Comparison of ENCODE assay signal across 12 mouse cellular contexts in the genomic region with DNA sequence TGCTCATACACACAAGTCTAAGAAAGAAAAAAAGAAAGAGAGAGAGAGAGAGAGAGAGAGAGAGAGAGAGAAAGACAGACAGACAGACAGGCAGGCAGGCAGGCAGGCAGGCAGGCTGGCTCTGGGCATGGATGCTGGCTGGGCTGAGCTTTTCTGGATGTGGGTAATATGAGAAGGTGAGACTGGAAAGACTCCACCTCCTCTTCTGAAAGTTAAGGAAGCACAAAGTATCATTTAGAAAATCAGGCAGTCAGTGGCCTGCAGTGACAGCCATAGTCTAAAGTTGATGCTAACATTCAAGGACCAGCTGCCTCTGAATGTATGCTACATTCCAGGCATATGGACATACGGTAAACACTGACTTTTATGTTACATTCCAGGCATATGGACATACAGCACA. TPM values are rescaled to one million over a fixed set of nuclear protein-coding genes. Genes with fewer than 3 reads are reported as not detected.
DNase-seq lines count a peak whose midpoint lies in the region; ATAC-seq and TF ChIP-seq lines count a peak whose summit lies in the region.
"Had no signal": no experiment of that assay in that cellular context is flagged by ENCODE, and none has a peak within 500 bp of the region (broad histone marks: within the 10 kb centered on the region; RNA-seq: fewer than 3 reads in every experiment).

No protein-coding gene starts in this region.

- no peak for TF ChIP-seq POLR2A in thymus, adult 2 months (IDR thresholded peaks at IDR 0.05; ENCODE audit: control insufficient read depth, extremely low read depth, insufficient read depth, low read length, poor library complexity)

- no peak overlapping the region for H3K9ac ChIP-seq in kidney, embryonic 14.5 days (ENCODE audit: low read depth, low read length)
- H3K9ac ChIP-seq in forebrain, embryonic 14.5 days (ENCODE audit: low read length): no peak overlapping the region
- H3K9ac ChIP-seq: hindbrain, embryonic 12.5 days had no signal

- peaks cover 35% of the 10 kb centered on the region for H3K4me1 ChIP-seq in kidney, embryonic 14.5 days (ENCODE audit: control insufficient read depth, insufficient read depth, low read length)
- peaks cover 38% of the 10 kb centered on the region for H3K4me1 ChIP-seq in thymus, adult 2 months (replicated peaks; ENCODE audit: control insufficient read depth, insufficient read depth, low read length)
- peaks cover 6% of the 10 kb centered on the region for H3K4me1 ChIP-seq in forebrain, embryonic 14.5 days (ENCODE audit: control insufficient read depth, insufficient read depth, low read length)

- peak overlapping the region; percentile 71 for H3K27ac ChIP-seq in kidney, embryonic 14.5 days (ENCODE audit: low read depth, low read length)
- H3K27ac ChIP-seq in thymus, adult 2 months (ENCODE audit: control insufficient read depth, insufficient read depth, low read length): peak overlapping the region; percentile 98
- 0 out of 2 replicates have a peak overlapping the region, but pooled peaks have one; percentile 40 for H3K27ac ChIP-seq in forebrain, embryonic 14.5 days (ENCODE audit: low read depth, low read length)

- no peak for TF ChIP-seq CTCF in thymus, adult 2 months (IDR thresholded peaks at IDR 0.05; ENCODE audit: borderline replicate concordance, control insufficient read depth, extremely low read depth, insufficient read depth, low read length, poor library complexity)

- DNase-seq in kidney, postnatal 25 days: no peak
- DNase-seq in thymus, adult 2 months: peak; percentile 36
- DNase-seq in thymus, postnatal 0 days (ENCODE audit: low spot score): no peak
- DNase-seq in forebrain, embryonic 14.5 days (ENCODE audit: low spot score): no peak
- peak; percentile 60 for DNase-seq in thymus, postnatal 4 days
- no peak for DNase-seq in retina, postnatal 1 day
- DNase-seq in testis, postnatal 10 days (ENCODE audit: low spot score): no peak
- DNase-seq: gastrocnemius, postnatal 25 days; kidney, postnatal 10 days; left cerebral cortex, postnatal 4 days had no signal

- no peak overlapping the region for H3K4me3 ChIP-seq in kidney, embryonic 14.5 days (ENCODE audit: low read length)
- peak overlapping the region; percentile 37; the same call in 1 of the 2 replicates for H3K4me3 ChIP-seq in thymus, adult 2 months (ENCODE audit: control insufficient read depth, insufficient read depth, low read length)
- H3K4me3 ChIP-seq in forebrain, embryonic 14.5 days (ENCODE audit: low read depth, low read length): no peak overlapping the region
- H3K4me3 ChIP-seq: hindbrain, embryonic 12.5 days had no signal

- no peaks in the 10 kb centered on the region for H3K9me3 ChIP-seq in kidney, embryonic 14.5 days (ENCODE audit: control insufficient read depth, low read length)
- no peaks in the 10 kb centered on the region for H3K9me3 ChIP-seq in forebrain, embryonic 14.5 days (replicated peaks; ENCODE audit: control insufficient read depth, low read length)
- H3K9me3 ChIP-seq: hindbrain, embryonic 12.5 days had no signal

- ATAC-seq in kidney, embryonic 14.5 days (ENCODE audit: low FRiP score, low TSS enrichment): no peak
- no peak for ATAC-seq in forebrain, embryonic 14.5 days

- no peak overlapping the region for H3K4me2 ChIP-seq in kidney, embryonic 14.5 days (replicated peaks; ENCODE audit: low read depth, low read length)
- no peak overlapping the region for H3K4me2 ChIP-seq in forebrain, embryonic 14.5 days (ENCODE audit: low read length)
- H3K4me2 ChIP-seq: hindbrain, embryonic 12.5 days had no signal

- 38% methylated on average over 1 of the region's 1 CpGs for WGBS in kidney, embryonic 14.5 days
- 85% methylated on average over 1 of the region's 1 CpGs for WGBS in thymus, adult 2 months
- WGBS in forebrain, embryonic 14.5 days: 71% methylated on average over 1 of the region's 1 CpGs

- no peaks in the 10 kb centered on the region for H3K27me3 ChIP-seq in kidney, embryonic 14.5 days (ENCODE audit: control insufficient read depth, insufficient read depth, low read length)
- no peaks in the 10 kb centered on the region for H3K27me3 ChIP-seq in thymus, adult 2 months (ENCODE audit: control insufficient read depth, insufficient read depth, low read length)
- H3K27me3 ChIP-seq in forebrain, embryonic 14.5 days (replicated peaks; ENCODE audit: control insufficient read depth, insufficient read depth, low read length): no peaks in the 10 kb centered on the region
- H3K27me3 ChIP-seq: hindbrain, embryonic 12.5 days had no signal

- peaks cover 20% of the 10 kb centered on the region for H3K36me3 ChIP-seq in kidney, embryonic 14.5 days (ENCODE audit: control insufficient read depth, insufficient read depth, low read length)
- peaks cover 19% of the 10 kb centered on the region for H3K36me3 ChIP-seq in thymus, adult 2 months (ENCODE audit: control insufficient read depth, insufficient read depth, low read length)
- H3K36me3 ChIP-seq in forebrain, embryonic 14.5 days (ENCODE audit: control insufficient read depth, insufficient read depth, low read length): peaks cover 38% of the 10 kb centered on the region

RNA-seq across cellular contexts. Expression of gene Ctcf, which starts 11.5 kb away (rescaled TPM):
- polyA plus RNA-seq in kidney, embryonic 14.5 days (2014; fragmentation: Nextera tagmentation; extraction: Ambion mirVana): 73.0 and 139 TPM in 2 replicates
- 67.0 and 89.4 TPM in 2 replicates for polyA plus RNA-seq in thymus, adult 2 months (2012; rRNA removed)
- polyA plus RNA-seq in thymus, postnatal 0 days (2015; fragmentation: Nextera tagmentation; extraction: Ambion mirVana): 213 and 255 TPM in 2 replicates
- 100 and 108 TPM in 2 replicates for polyA plus RNA-seq in forebrain, embryonic 14.5 days (2014; fragmentation: Nextera tagmentation; extraction: Ambion mirVana)

RNA-seq across cellular contexts. Expression of gene Agrp, which starts 12.4 kb away (rescaled TPM):
- polyA plus RNA-seq in kidney, embryonic 14.5 days (2014; fragmentation: Nextera tagmentation; extraction: Ambion mirVana): 1.3 and 1.4 TPM in 2 replicates
- 0.52 and 1.00 TPM in 2 replicates for polyA plus RNA-seq in thymus, adult 2 months (2012; rRNA removed)
- 1.2 TPM in 2 replicates for polyA plus RNA-seq in thymus, postnatal 0 days (2015; fragmentation: Nextera tagmentation; extraction: Ambion mirVana)
- polyA plus RNA-seq in forebrain, embryonic 14.5 days (2014; fragmentation: Nextera tagmentation; extraction: Ambion mirVana): 0.72 and 1.8 TPM in 2 replicates

RNA-seq across cellular contexts. Expression of gene Ripor1, which starts 19.8 kb away (rescaled TPM):
- polyA plus RNA-seq in kidney, embryonic 14.5 days (2014; fragmentation: Nextera tagmentation; extraction: Ambion mirVana): 17.3 and 28.4 TPM in 2 replicates
- 125 and 128 TPM in 2 replicates for polyA plus RNA-seq in thymus, adult 2 months (2012; rRNA removed)
- 28.5 and 30.8 TPM in 2 replicates for polyA plus RNA-seq in thymus, postnatal 0 days (2015; fragmentation: Nextera tagmentation; extraction: Ambion mirVana)
- polyA plus RNA-seq in forebrain, embryonic 14.5 days (2014; fragmentation: Nextera tagmentation; extraction: Ambion mirVana): 14.9 and 21.7 TPM in 2 replicates

RNA-seq across cellular contexts. Expression of gene Atp6v0d1, which starts 59.0 kb away (rescaled TPM):
- polyA plus RNA-seq in kidney, embryonic 14.5 days (2014; fragmentation: Nextera tagmentation; extraction: Ambion mirVana): 73.9 and 90.1 TPM in 2 replicates
- polyA plus RNA-seq in thymus, adult 2 months (2012; rRNA removed): 112 and 119 TPM in 2 replicates
- 97.3 and 105 TPM in 2 replicates for polyA plus RNA-seq in thymus, postnatal 0 days (2015; fragmentation: Nextera tagmentation; extraction: Ambion mirVana)
- polyA plus RNA-seq in forebrain, embryonic 14.5 days (2014; fragmentation: Nextera tagmentation; extraction: Ambion mirVana): 194 and 211 TPM in 2 replicates

Comparison
In these comparisons a context has a peak if more than half of its experiments do, and no peak if none do; other contexts are left out.
1. DNase-seq: peak in thymus, adult 2 months (single experiment) and thymus, postnatal 4 days (single experiment); none in kidney, postnatal 25 days (0 of 2), thymus, postnatal 0 days (single experiment), forebrain, embryonic 14.5 days (single experiment), retina, postnatal 1 day (single experiment) and testis, postnatal 10 days (single experiment).
2. H3K27ac ChIP-seq: peak in every context shown above with its lines; median percentile 98 in thymus, adult 2 months; 71 in kidney, embryonic 14.5 days; 40 in forebrain, embryonic 14.5 days.